Mouse (Mus musculus) midbrain, embryonic 10.5 days (tissue): ENCODE results near the gene Fam71f2. TPM values are rescaled to one million over a fixed set of nuclear protein-coding genes. Genes with fewer than 3 reads are reported as not detected.

Experiments
- DNase-seq: peaks from one replicate; pipeline ENCODE4 v3.0.0-alpha.2; 2017; ENCODE audit warnings: low spot score
- H3K27ac ChIP-seq: fragments of 300-500 bp; sonication (generic); replicated peaks from 2 replicates; pipeline ENCODE4 v1.5.1; 2016; ENCODE audit warnings: mild to moderate bottlenecking
- H3K27me3 ChIP-seq: fragments of 300-500 bp; sonication (generic); 2 replicates; pipeline ENCODE4 v1.6.1; 2016; ENCODE audit warnings: low read depth, mild to moderate bottlenecking; ENCODE audit not compliant: poor library complexity, severe bottlenecking
- H3K36me3 ChIP-seq: fragments of 300-500 bp; sonication (generic); 2 replicates; pipeline ENCODE4 v1.6.1; 2016; ENCODE audit warnings: mild to moderate bottlenecking, moderate library complexity
- H3K4me1 ChIP-seq: fragments of 300-500 bp; sonication (generic); 2 replicates; pipeline ENCODE4 v1.6.1; 2016
- H3K4me3 ChIP-seq: fragments of 300-500 bp; sonication (generic); 2 replicates; pipeline ENCODE4 v1.5.1; 2016; ENCODE audit warnings: mild to moderate bottlenecking, moderate library complexity
- H3K9me3 ChIP-seq: fragments of 300-500 bp; sonication (generic); replicated peaks from 2 replicates; pipeline ENCODE4 v1.6.1; 2016; ENCODE audit warnings: mild to moderate bottlenecking
- WGBS: fragments of 180-500 bp; shearing (Covaris S2); methylation state at CpG from one replicate; pipeline ENCODE4 v1.1.7; 2016; 5-methylcytosine and 5-hydroxymethylcytosine counted together
- polyA plus RNA-seq: library from polyadenylated mRNA; unstranded; fragments of >200 nt; fragmentation: Nextera tagmentation; extraction: Ambion mirVana; gene quantifications from 2 replicates; pipeline ENCODE4 v1.2.1, GENCODE M21; 2016

The Fam71f2 gene
- 0.22 and 0.23 TPM in 2 replicates for polyA plus RNA-seq

- Histone ChIP-seq H3K27me3 (no peaks in the 10 kb centered on the region), H3K36me3 (peaks cover 17% of the 10 kb centered on the region), H3K9me3 (no peaks in the 10 kb centered on the region), H3K4me3 (no peak within 1 kb of the TSS), H3K4me1 (peaks cover 22% of the 10 kb centered on the region), H3K27ac (peak within 1 kb of the TSS; percentile 46; the same call in 1 of the 2 replicates)
- WGBS, result 90% methylated on average over 8 of the region's 8 CpGs
- no peak for DNase-seq
These were observed at the start of gene Fam71f2 for GRCm38 (mm10) chr6:29279293-29279692. Fam71f2 (plus strand) TSS chr6:29279593.

GRCm38 (mm10) chr6:29230386-29230785 lies 49.0 kb upstream of the Fam71f2 start:
- no peaks in the 10 kb centered on the region for H3K9me3 ChIP-seq
- no peak overlapping the region for H3K4me3 ChIP-seq
- no peaks in the 10 kb centered on the region for H3K4me1 ChIP-seq
- H3K27me3 ChIP-seq, result no peaks in the 10 kb centered on the region; the same call in 1 of the 2 replicates
- H3K36me3 ChIP-seq, result no peaks in the 10 kb centered on the region
- no peak for DNase-seq
- WGBS, result 74% methylated on average over 6 of the region's 6 CpGs
- no peak overlapping the region for H3K27ac ChIP-seq

- no peak overlapping the region for H3K4me3 ChIP-seq
- WGBS, result 79% methylated on average over 3 of the region's 3 CpGs
- no peak overlapping the region for H3K27ac ChIP-seq
These were observed 47.6 kb upstream of the Fam71f2 start for GRCm38 (mm10) chr6:29231799-29232198.

GRCm38 (mm10) chr6:29232321-29232720 lies 47.1 kb upstream of the Fam71f2 start:
- Histone ChIP-seq H3K4me1 (no peaks in the 10 kb centered on the region), H3K9me3 (no peaks in the 10 kb centered on the region), H3K27me3 (no peaks in the 10 kb centered on the region; the same call in 1 of the 2 replicates), H3K27ac (no peak overlapping the region), H3K4me3 (no peak overlapping the region), H3K36me3 (no peaks in the 10 kb centered on the region)
- 82% methylated on average over 6 of the region's 6 CpGs for WGBS
- DNase-seq, result no peak

More at GRCm38 (mm10) chr6:29231799-29232198, 47.6 kb upstream of the Fam71f2 start:
- no peaks in the 10 kb centered on the region for H3K4me1 ChIP-seq
- DNase-seq, result no peak
- H3K9me3 ChIP-seq, result no peaks in the 10 kb centered on the region
- H3K27me3 ChIP-seq, result no peaks in the 10 kb centered on the region; the same call in 1 of the 2 replicates
- no peaks in the 10 kb centered on the region for H3K36me3 ChIP-seq

GRCm38 (mm10) chr6:29233710-29234109 lies 45.7 kb upstream of the Fam71f2 start:
- Histone ChIP-seq H3K27ac (no peak overlapping the region), H3K27me3 (no peaks in the 10 kb centered on the region; the same call in 1 of the 2 replicates), H3K9me3 (no peaks in the 10 kb centered on the region), H3K4me3 (no peak overlapping the region), H3K4me1 (no peaks in the 10 kb centered on the region), H3K36me3 (no peaks in the 10 kb centered on the region)
- 70% methylated on average over 3 of the region's 3 CpGs for WGBS
- no peak for DNase-seq

GRCm38 (mm10) chr6:29234272-29234671 lies 45.1 kb upstream of the Fam71f2 start:
- no peak for DNase-seq
- no peak overlapping the region for H3K27ac ChIP-seq
- no peaks in the 10 kb centered on the region; the same call in 1 of the 2 replicates for H3K27me3 ChIP-seq
- no peaks in the 10 kb centered on the region for H3K4me1 ChIP-seq
- 52% methylated on average over 8 of the region's 8 CpGs for WGBS
- no peak overlapping the region for H3K4me3 ChIP-seq
- H3K36me3 ChIP-seq, result no peaks in the 10 kb centered on the region
- no peaks in the 10 kb centered on the region for H3K9me3 ChIP-seq

GRCm38 (mm10) chr6:29240806-29241205 lies 38.6 kb upstream of the Fam71f2 start:
- peak; percentile 43 for DNase-seq

GRCm38 (mm10) chr6:29241697-29242096 lies 37.7 kb upstream of the Fam71f2 start:
- Histone ChIP-seq H3K4me1 (peaks cover 6% of the 10 kb centered on the region; the same call in 1 of the 2 replicates), H3K9me3 (no peaks in the 10 kb centered on the region), H3K27me3 (no peaks in the 10 kb centered on the region; the same call in 1 of the 2 replicates), H3K27ac (no peak overlapping the region), H3K36me3 (no peaks in the 10 kb centered on the region), H3K4me3 (no peak overlapping the region)
- DNase-seq, result no peak
- 53% methylated on average over 2 of the region's 2 CpGs for WGBS

More at GRCm38 (mm10) chr6:29240806-29241205, 38.6 kb upstream of the Fam71f2 start:
- 44% methylated on average over 2 of the region's 2 CpGs for WGBS
- Histone ChIP-seq H3K36me3 (no peaks in the 10 kb centered on the region), H3K4me1 (no peaks in the 10 kb centered on the region; the same call in 1 of the 2 replicates), H3K27me3 (no peaks in the 10 kb centered on the region; the same call in 1 of the 2 replicates), H3K27ac (no peak overlapping the region), H3K9me3 (no peaks in the 10 kb centered on the region), H3K4me3 (no peak overlapping the region)

GRCm38 (mm10) chr6:29242265-29242664 lies 37.1 kb upstream of the Fam71f2 start:
- H3K27me3 ChIP-seq, result no peaks in the 10 kb centered on the region; the same call in 1 of the 2 replicates
- no peaks in the 10 kb centered on the region for H3K36me3 ChIP-seq
- H3K27ac ChIP-seq, result no peak overlapping the region
- H3K4me3 ChIP-seq, result no peak overlapping the region
- peaks cover 8% of the 10 kb centered on the region; the same call in 1 of the 2 replicates for H3K4me1 ChIP-seq
- DNase-seq, result no peak
- WGBS, result 61% methylated on average over 1 of the region's 1 CpGs
- H3K9me3 ChIP-seq, result no peaks in the 10 kb centered on the region

- no peak overlapping the region for H3K4me3 ChIP-seq
- H3K36me3 ChIP-seq, result no peaks in the 10 kb centered on the region
- no peaks in the 10 kb centered on the region; the same call in 1 of the 2 replicates for H3K27me3 ChIP-seq
- no peak for DNase-seq
- no peak overlapping the region for H3K27ac ChIP-seq
- 78% methylated on average over 14 of the region's 14 CpGs for WGBS
- H3K9me3 ChIP-seq, result no peaks in the 10 kb centered on the region
- peaks cover 8% of the 10 kb centered on the region; the same call in 1 of the 2 replicates for H3K4me1 ChIP-seq
These were observed 33.9 kb upstream of the Fam71f2 start for GRCm38 (mm10) chr6:29245272-29246120.

GRCm38 (mm10) chr6:29246183-29246582 lies 33.2 kb upstream of the Fam71f2 start:
- peaks cover 8% of the 10 kb centered on the region; the same call in 1 of the 2 replicates for H3K4me1 ChIP-seq
- no peaks in the 10 kb centered on the region for H3K9me3 ChIP-seq
- WGBS, result 88% methylated on average over 3 of the region's 3 CpGs
- no peak overlapping the region for H3K4me3 ChIP-seq
- no peaks in the 10 kb centered on the region for H3K36me3 ChIP-seq
- no peaks in the 10 kb centered on the region; the same call in 1 of the 2 replicates for H3K27me3 ChIP-seq
- DNase-seq, result no peak
- H3K27ac ChIP-seq, result no peak overlapping the region

GRCm38 (mm10) chr6:29246585-29246984 lies 32.8 kb upstream of the Fam71f2 start:
- Histone ChIP-seq H3K9me3 (no peaks in the 10 kb centered on the region), H3K27me3 (no peaks in the 10 kb centered on the region; the same call in 1 of the 2 replicates), H3K36me3 (no peaks in the 10 kb centered on the region), H3K27ac (no peak overlapping the region), H3K4me1 (peaks cover 8% of the 10 kb centered on the region; the same call in 1 of the 2 replicates), H3K4me3 (no peak overlapping the region)
- 50% methylated on average over 5 of the region's 5 CpGs for WGBS
- no peak for DNase-seq

- no peak overlapping the region for H3K27ac ChIP-seq
- H3K9me3 ChIP-seq, result no peaks in the 10 kb centered on the region
- peaks cover 8% of the 10 kb centered on the region; the same call in 1 of the 2 replicates for H3K4me1 ChIP-seq
- H3K4me3 ChIP-seq, result no peak overlapping the region
- no peaks in the 10 kb centered on the region; the same call in 1 of the 2 replicates for H3K27me3 ChIP-seq
- no peak for DNase-seq
- H3K36me3 ChIP-seq, result no peaks in the 10 kb centered on the region
- 57% methylated on average over 4 of the region's 4 CpGs for WGBS
These were observed 32.3 kb upstream of the Fam71f2 start for GRCm38 (mm10) chr6:29247072-29247471.
